8 mouse cellular contexts compared by ENCODE assay signal in the genomic region with DNA sequence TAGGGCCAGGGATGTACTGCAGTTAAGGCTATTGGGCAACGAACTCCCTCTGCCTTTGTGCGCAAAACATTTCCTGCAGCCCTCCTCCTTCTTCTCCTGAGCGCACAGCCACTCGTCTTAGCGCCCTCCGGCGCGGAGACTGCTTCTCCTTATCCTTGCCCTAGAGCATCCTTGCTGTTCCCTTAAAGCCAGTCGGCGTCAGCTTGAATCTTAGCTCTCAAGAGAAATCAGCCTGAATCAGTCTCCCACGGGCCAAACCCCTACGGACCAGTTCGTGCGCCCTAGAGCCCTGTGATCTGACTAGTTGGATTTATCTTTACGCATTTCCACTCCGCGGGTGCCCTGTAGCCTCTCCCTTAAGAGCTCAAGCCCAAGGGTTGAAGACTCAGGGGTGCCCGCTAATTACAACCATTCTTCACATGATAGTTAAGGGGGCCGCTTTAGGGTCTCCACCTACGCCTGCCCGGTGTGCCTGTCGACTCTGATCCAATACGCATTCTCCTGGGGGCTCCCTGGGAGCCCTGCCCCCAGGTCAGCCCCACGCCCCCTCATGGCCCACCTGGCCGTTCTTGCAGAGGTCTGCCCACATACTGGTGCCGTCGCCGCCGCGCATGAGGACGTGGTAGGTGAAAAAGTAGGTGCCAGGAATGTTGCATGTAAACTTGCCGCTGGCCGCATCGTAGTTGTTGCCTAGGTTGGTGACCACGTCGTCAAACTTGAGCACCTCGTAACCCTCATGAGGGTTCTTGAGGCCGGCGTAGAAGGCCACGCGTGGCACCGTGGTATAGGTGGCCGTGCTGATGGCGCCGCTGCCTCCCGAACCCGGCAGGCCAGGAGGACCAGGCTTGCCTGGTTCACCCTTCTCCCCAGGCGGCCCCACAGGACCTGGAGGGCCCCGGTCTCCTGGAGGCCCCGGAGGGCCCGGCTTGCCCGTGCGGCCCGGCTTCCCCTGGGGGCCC. TPM values are rescaled to one million over a fixed set of nuclear protein-coding genes. Genes with fewer than 3 reads are reported as not detected.
DNase-seq lines count a peak whose midpoint lies in the region; ATAC-seq and TF ChIP-seq lines count a peak whose summit lies in the region.

No protein-coding gene starts in this region.

- no peaks in the 10 kb centered on the region for H3K9me3 ChIP-seq in lung, embryonic 14.5 days (ENCODE audit: low read depth, low read length)
- no peaks in the 10 kb centered on the region for H3K9me3 ChIP-seq in embryonic facial prominence, embryonic 13.5 days
- H3K9me3 ChIP-seq in limb, embryonic 12.5 days, result no peaks in the 10 kb centered on the region

- ATAC-seq in lung, embryonic 14.5 days (ENCODE audit: insufficient read depth), result no peak
- ATAC-seq in embryonic facial prominence, embryonic 13.5 days (ENCODE audit: insufficient number of reproducible peaks, insufficient read depth, low FRiP score, low TSS enrichment, low read depth), result no peak
- no peak for ATAC-seq in limb, embryonic 12.5 days (ENCODE audit: insufficient number of reproducible peaks, insufficient read depth, low FRiP score, low TSS enrichment, low read depth)

- H3K4me2 ChIP-seq in lung, embryonic 14.5 days, result peak overlapping the region; percentile 68
- H3K4me2 ChIP-seq in embryonic facial prominence, embryonic 13.5 days, result peak overlapping the region; percentile 70
- H3K4me2 ChIP-seq in limb, embryonic 12.5 days, result peak overlapping the region; percentile 58

- H3K4me3 ChIP-seq in lung, embryonic 14.5 days (ENCODE audit: low read depth, low read length), result peak overlapping the region; percentile 38
- H3K4me3 ChIP-seq in lung, adult 2 months (replicated peaks; ENCODE audit: extremely low read depth, low read depth, low read length), result no peak overlapping the region
- peak overlapping the region; percentile 44 for H3K4me3 ChIP-seq in embryonic facial prominence, embryonic 13.5 days
- peak overlapping the region; percentile 42 for H3K4me3 ChIP-seq in limb, embryonic 12.5 days (replicated peaks)

- DNase-seq in lung, embryonic 14.5 days, result peak; percentile 47
- no peak for DNase-seq in lung, adult 2 months
- peak; percentile 63 for DNase-seq in retina, postnatal 1 day
- DNase-seq in left cerebral cortex, postnatal 14 days (ENCODE audit: low spot score in 2 of 2), result no peak
- DNase-seq in c-Kit-positive CD71-positive TER-119-positive erythroid progenitor cells, embryonic 14.5 days (ENCODE audit: low spot score), result no peak
- no peak for DNase-seq in lung, postnatal 36 days

- H3K27me3 ChIP-seq in lung, embryonic 14.5 days (ENCODE audit: insufficient read depth, low read length), result peaks cover 80% of the 10 kb centered on the region
- H3K27me3 ChIP-seq in embryonic facial prominence, embryonic 13.5 days, result peaks cover 99% of the 10 kb centered on the region
- peaks cover 98% of the 10 kb centered on the region for H3K27me3 ChIP-seq in limb, embryonic 12.5 days

- TF ChIP-seq POLR2A in lung, adult 2 months (IDR thresholded peaks at IDR 0.05; ENCODE audit: borderline replicate concordance, extremely low read depth, low read depth, low read length), result no peak

- peak overlapping the region; percentile 42; the same call in 1 of the 2 replicates for H3K9ac ChIP-seq in lung, embryonic 14.5 days
- H3K9ac ChIP-seq in embryonic facial prominence, embryonic 13.5 days, result peak overlapping the region; percentile 51; the same call in 1 of the 2 replicates
- H3K9ac ChIP-seq in limb, embryonic 12.5 days (replicated peaks), result no peak overlapping the region; the same call in 1 of the 2 replicates

- no peak for TF ChIP-seq CTCF in lung, embryonic 14.5 days (IDR thresholded peaks at IDR 0.05; ENCODE audit: low read depth)
- TF ChIP-seq CTCF in lung, adult 2 months (IDR thresholded peaks at IDR 0.05; ENCODE audit: insufficient read depth, low read length), result no peak

- H3K4me1 ChIP-seq in lung, embryonic 14.5 days (ENCODE audit: insufficient read depth), result peaks cover 6% of the 10 kb centered on the region
- peaks cover 5% of the 10 kb centered on the region for H3K4me1 ChIP-seq in lung, adult 2 months (ENCODE audit: control insufficient read depth, insufficient read depth, low read length)
- peaks cover 42% of the 10 kb centered on the region for H3K4me1 ChIP-seq in embryonic facial prominence, embryonic 13.5 days
- H3K4me1 ChIP-seq in limb, embryonic 12.5 days (replicated peaks), result peaks cover 32% of the 10 kb centered on the region

- no peaks in the 10 kb centered on the region for H3K36me3 ChIP-seq in lung, embryonic 14.5 days (ENCODE audit: insufficient read depth)
- no peaks in the 10 kb centered on the region for H3K36me3 ChIP-seq in embryonic facial prominence, embryonic 13.5 days
- H3K36me3 ChIP-seq in limb, embryonic 12.5 days, result no peaks in the 10 kb centered on the region

- no peak overlapping the region for H3K27ac ChIP-seq in lung, embryonic 14.5 days (ENCODE audit: low read depth)
- no peak overlapping the region for H3K27ac ChIP-seq in embryonic facial prominence, embryonic 13.5 days
- no peak overlapping the region for H3K27ac ChIP-seq in limb, embryonic 12.5 days

- intact Hi-C loops in left cerebral cortex, postnatal 14 days (cut with DNase I), result no loop called here

- WGBS in lung, embryonic 14.5 days, result 2% methylated on average over 53 of the region's 54 CpGs
- 4% methylated on average over 54 of the region's 54 CpGs for WGBS in lung, adult 2 months
- 2% methylated on average over 53 of the region's 54 CpGs for WGBS in embryonic facial prominence, embryonic 13.5 days
- 4% methylated on average over 54 of the region's 54 CpGs for WGBS in limb, embryonic 12.5 days

RNA-seq across cellular contexts. Expression of a gene that starts 0.9 kb away (rescaled TPM):
- polyA plus RNA-seq in lung, embryonic 14.5 days (2014; fragmentation: Nextera tagmentation; extraction: Ambion mirVana), result 2.7 and 3.1 TPM in 2 replicates
- polyA plus RNA-seq in lung, adult 2 months (2012; rRNA removed), result 0.22 TPM in 2 replicates
- 3.4 TPM in 2 replicates for polyA plus RNA-seq in embryonic facial prominence, embryonic 13.5 days (2015; fragmentation: Nextera tagmentation; extraction: Ambion mirVana)
- polyA plus RNA-seq in limb, embryonic 12.5 days (2016; fragmentation: Nextera tagmentation; extraction: Ambion mirVana), result 1.3 and 1.6 TPM in 2 replicates
- 10 to 100 TPM; 20.7 to 25.2 TPM for total RNA-seq in left cerebral cortex, postnatal 14 days (2021)

RNA-seq across cellular contexts. Expression of a gene that starts 20.7 kb away (rescaled TPM):
- 11.7 and 13.3 TPM in 2 replicates for polyA plus RNA-seq in lung, embryonic 14.5 days (2014; fragmentation: Nextera tagmentation; extraction: Ambion mirVana)
- 0.61 and 0.99 TPM in 2 replicates for polyA plus RNA-seq in lung, adult 2 months (2012; rRNA removed)
- polyA plus RNA-seq in embryonic facial prominence, embryonic 13.5 days (2015; fragmentation: Nextera tagmentation; extraction: Ambion mirVana), result 11.0 and 12.8 TPM in 2 replicates
- polyA plus RNA-seq in limb, embryonic 12.5 days (2016; fragmentation: Nextera tagmentation; extraction: Ambion mirVana), result 10.3 and 13.1 TPM in 2 replicates
- under 1 TPM; 0.57 to 0.93 TPM for total RNA-seq in left cerebral cortex, postnatal 14 days (2021)

RNA-seq across cellular contexts. Expression of a gene that starts 44.9 kb away (rescaled TPM):
- polyA plus RNA-seq in lung, embryonic 14.5 days (2014; fragmentation: Nextera tagmentation; extraction: Ambion mirVana), result 0.20 and 0.41 TPM in 2 replicates
- polyA plus RNA-seq in lung, adult 2 months (2012; rRNA removed), result 0.15 and 0.24 TPM in 2 replicates
- polyA plus RNA-seq in embryonic facial prominence, embryonic 13.5 days (2015; fragmentation: Nextera tagmentation; extraction: Ambion mirVana), result 0.10 and 0.39 TPM in 2 replicates
- 0.25 and 0.41 TPM in 2 replicates for polyA plus RNA-seq in limb, embryonic 12.5 days (2016; fragmentation: Nextera tagmentation; extraction: Ambion mirVana)
- total RNA-seq in left cerebral cortex, postnatal 14 days (2021), result 100 to 1,000 TPM in 1 of 2 experiments, 10 to 100 TPM in 1; 96.5 to 141 TPM

Comparison
In these comparisons a context has a peak if more than half of its experiments do, and no peak if none do; other contexts are left out.
1. DNase-seq: peak in lung, embryonic 14.5 days (single experiment) and retina, postnatal 1 day (single experiment); none in lung, adult 2 months (single experiment), left cerebral cortex, postnatal 14 days (0 of 2), c-Kit-positive CD71-positive TER-119-positive erythroid progenitor cells, embryonic 14.5 days (single experiment) and lung, postnatal 36 days (single experiment).
2. Peak in every context shown above with its lines, with median percentiles within 50 percentile points of each other: H3K4me2 ChIP-seq.